Mouse (Mus musculus) liver, embryonic 15.5 days (tissue): ENCODE results near the gene Lpin1. TPM values are rescaled to one million over a fixed set of nuclear protein-coding genes. Genes with fewer than 3 reads are reported as not detected.

Experiments
- ATAC-seq: fragments of 200-750 bp; cut with Nextera tagmentation; 2 replicates; pipeline ENCODE4 v1.8.0; 2017; ENCODE audit warnings: moderate number of reproducible peaks, mild to moderate bottlenecking, moderate library complexity; ENCODE audit not compliant: insufficient read depth
- H3K27ac ChIP-seq: fragments of 300-500 bp; sonication (generic); replicated peaks from 2 replicates; pipeline ENCODE4 v1.5.1; 2015; ENCODE audit warnings: mild to moderate bottlenecking, inconsistent platforms
- H3K27me3 ChIP-seq: fragments of 300-500 bp; sonication (generic); 2 replicates; pipeline ENCODE4 v1.6.1; 2015; ENCODE audit warnings: mild to moderate bottlenecking, inconsistent platforms
- H3K36me3 ChIP-seq: fragments of 300-500 bp; sonication (generic); replicated peaks from 2 replicates; pipeline ENCODE4 v1.6.1; 2015; ENCODE audit warnings: moderate library complexity, mild to moderate bottlenecking, inconsistent platforms
- H3K4me1 ChIP-seq: fragments of 300-500 bp; sonication (generic); replicated peaks from 2 replicates; pipeline ENCODE4 v1.6.1; 2015; ENCODE audit warnings: inconsistent platforms
- H3K4me2 ChIP-seq: fragments of 300-500 bp; sonication (generic); 2 replicates; pipeline ENCODE4 v1.6.1; 2015; ENCODE audit warnings: moderate library complexity, mild to moderate bottlenecking, inconsistent platforms
- H3K4me3 ChIP-seq: fragments of 300-500 bp; sonication (generic); replicated peaks from 2 replicates; pipeline ENCODE4 v1.5.1; 2015; ENCODE audit warnings: mild to moderate bottlenecking, inconsistent platforms
- H3K9ac ChIP-seq: fragments of 300-500 bp; sonication (generic); 2 replicates; pipeline ENCODE4 v1.6.1; 2015; ENCODE audit warnings: moderate library complexity, mild to moderate bottlenecking, inconsistent platforms
- H3K9me3 ChIP-seq: fragments of 300-500 bp; sonication (generic); replicated peaks from 2 replicates; pipeline ENCODE4 v1.6.1; 2016; ENCODE audit warnings: inconsistent platforms
- WGBS: fragments of 180-500 bp; shearing (Covaris S2); methylation state at CpG from one replicate; pipeline ENCODE4 v1.1.7; 2015; ENCODE audit warnings: mixed read lengths; ENCODE audit not compliant: insufficient replicate concordance; 5-methylcytosine and 5-hydroxymethylcytosine counted together
- polyA plus RNA-seq: library from polyadenylated mRNA; unstranded; fragments of >200 nt; fragmentation: Nextera tagmentation; extraction: Ambion mirVana; gene quantifications from 2 replicates; pipeline ENCODE4 v1.2.1, GENCODE M21; 2015

Lpin1 gene
- polyA plus RNA-seq, 1 experiment from 2014 or later: 7.9 TPM

GRCm38 (mm10) chr12:16570371-16571060 is 40.2 kb downstream of the Lpin1 start:
- Histone ChIP-seq H3K27ac (no peak overlapping the region), H3K36me3 (peaks cover 67% of the 10 kb centered on the region), H3K4me2 (no peak overlapping the region), H3K27me3 (no peaks in the 10 kb centered on the region), H3K4me3 (no peak overlapping the region), H3K4me1 (0 out of 2 replicates have a peak, but pooled peaks cover 5% of the 10 kb centered on the region), H3K9ac (no peak overlapping the region), H3K9me3 (no peaks in the 10 kb centered on the region)
- WGBS: 76% methylated on average over 10 of the region's 10 CpGs
- ATAC-seq: no peak

GRCm38 (mm10) chr12:16568936-16569650 is 41.7 kb downstream of the Lpin1 start:
- Histone ChIP-seq H3K36me3 (peaks cover 75% of the 10 kb centered on the region), H3K9me3 (no peaks in the 10 kb centered on the region), H3K4me1 (0 out of 2 replicates have a peak, but pooled peaks cover 5% of the 10 kb centered on the region), H3K9ac (no peak overlapping the region), H3K27ac (no peak overlapping the region), H3K27me3 (no peaks in the 10 kb centered on the region), H3K4me3 (no peak overlapping the region), H3K4me2 (no peak overlapping the region)
- 30% methylated on average over 11 of the region's 11 CpGs for WGBS
- no peak for ATAC-seq

- Histone ChIP-seq H3K9me3 (no peaks in the 10 kb centered on the region), H3K9ac (no peak overlapping the region), H3K27ac (no peak overlapping the region), H3K27me3 (no peaks in the 10 kb centered on the region), H3K4me3 (no peak overlapping the region), H3K4me1 (0 out of 2 replicates have a peak, but pooled peaks cover 5% of the 10 kb centered on the region), H3K4me2 (no peak overlapping the region), H3K36me3 (peaks cover 74% of the 10 kb centered on the region)
- no peak for ATAC-seq
- 25% methylated on average over 4 of the region's 4 CpGs for WGBS
Measured at GRCm38 (mm10) chr12:16568496-16568895, 42.3 kb downstream of the Lpin1 start.

GRCm38 (mm10) chr12:16568090-16568489 is 42.7 kb downstream of the Lpin1 start:
- Histone ChIP-seq H3K9me3 (no peaks in the 10 kb centered on the region), H3K4me1 (0 out of 2 replicates have a peak, but pooled peaks cover 5% of the 10 kb centered on the region), H3K9ac (no peak overlapping the region), H3K36me3 (peaks cover 74% of the 10 kb centered on the region), H3K27ac (no peak overlapping the region), H3K27me3 (no peaks in the 10 kb centered on the region), H3K4me2 (no peak overlapping the region), H3K4me3 (no peak overlapping the region)
- WGBS: 81% methylated on average over 6 of the region's 6 CpGs
- ATAC-seq: no peak

DNA sequence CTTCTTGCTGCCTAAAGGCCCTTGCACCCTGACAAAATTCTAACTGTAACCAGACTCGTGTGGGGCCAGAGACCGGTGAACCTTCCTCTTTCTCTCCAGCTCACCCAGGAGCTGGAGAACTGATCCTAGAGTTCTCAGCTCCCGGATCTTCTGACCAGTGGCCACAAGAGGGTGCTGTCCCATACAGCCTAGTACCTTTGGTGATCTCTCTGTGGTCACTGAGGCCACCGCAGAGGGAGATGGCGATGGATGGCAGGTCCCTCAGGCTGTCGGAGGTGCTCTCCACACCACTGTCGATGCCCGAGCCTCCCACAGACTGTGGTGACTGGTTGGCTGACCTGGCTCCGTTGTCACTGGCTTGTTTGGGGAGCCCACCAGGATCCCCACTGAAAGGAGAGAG is 47.3 kb downstream of the Lpin1 start:
- Histone ChIP-seq H3K27ac (no peak overlapping the region), H3K27me3 (no peaks in the 10 kb centered on the region), H3K9me3 (no peaks in the 10 kb centered on the region), H3K4me1 (no peaks in the 10 kb centered on the region), H3K9ac (no peak overlapping the region), H3K36me3 (peaks cover 82% of the 10 kb centered on the region), H3K4me3 (no peak overlapping the region), H3K4me2 (no peak overlapping the region)
- 60% methylated on average over 9 of the region's 9 CpGs for WGBS
- ATAC-seq: no peak

DNA sequence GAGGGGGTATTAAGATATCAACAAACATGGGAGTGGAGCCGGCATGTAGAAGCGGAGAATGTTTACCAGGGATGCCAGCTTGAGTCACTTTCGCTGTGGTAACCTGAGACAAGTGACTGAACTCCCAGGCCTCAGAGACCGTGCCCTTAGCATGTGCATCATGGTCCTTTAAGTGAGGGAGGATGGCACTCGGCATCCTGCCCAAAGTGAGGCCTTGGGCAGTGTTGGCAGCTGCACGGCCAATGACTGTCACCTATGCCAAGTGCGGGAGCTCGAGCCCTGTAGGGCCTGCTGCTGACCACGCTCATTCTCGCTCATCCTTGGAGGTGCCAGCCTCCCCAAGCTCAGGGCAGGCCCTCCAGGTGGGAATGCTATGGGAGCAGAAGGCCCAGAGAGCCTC is 48.1 kb downstream of the Lpin1 start:
- Histone ChIP-seq H3K4me3 (no peak overlapping the region), H3K27ac (no peak overlapping the region), H3K36me3 (peaks cover 83% of the 10 kb centered on the region), H3K9ac (no peak overlapping the region), H3K9me3 (no peaks in the 10 kb centered on the region), H3K27me3 (no peaks in the 10 kb centered on the region), H3K4me2 (no peak overlapping the region), H3K4me1 (no peaks in the 10 kb centered on the region)
- 83% methylated on average over 10 of the region's 10 CpGs for whole genome bisulfite sequencing
- ATAC-seq: no peak

GRCm38 (mm10) chr12:16562181-16562580 is 48.6 kb downstream of the Lpin1 start:
- Histone ChIP-seq H3K4me1 (no peaks in the 10 kb centered on the region), H3K4me3 (no peak overlapping the region), H3K4me2 (no peak overlapping the region), H3K9ac (no peak overlapping the region), H3K9me3 (no peaks in the 10 kb centered on the region), H3K36me3 (peaks cover 84% of the 10 kb centered on the region), H3K27ac (no peak overlapping the region), H3K27me3 (no peaks in the 10 kb centered on the region)
- WGBS: 64% methylated on average over 8 of the region's 8 CpGs
- no peak for ATAC-seq

GRCm38 (mm10) chr12:16557271-16557670 is 53.5 kb downstream of the Lpin1 start:
- Histone ChIP-seq H3K27ac (no peak overlapping the region), H3K4me2 (no peak overlapping the region), H3K4me3 (no peak overlapping the region), H3K9ac (no peak overlapping the region), H3K36me3 (peaks cover 73% of the 10 kb centered on the region), H3K4me1 (no peaks in the 10 kb centered on the region), H3K27me3 (no peaks in the 10 kb centered on the region), H3K9me3 (no peaks in the 10 kb centered on the region)
- no peak for ATAC-seq
- WGBS: 58% methylated on average over 4 of the region's 4 CpGs

- ATAC-seq: no peak
- no peak overlapping the region for H3K9ac ChIP-seq
- WGBS: 73% methylated on average over 8 of the region's 8 CpGs
Measured at GRCm38 (mm10) chr12:16554171-16554570, 56.6 kb downstream of the Lpin1 start.

DNA sequence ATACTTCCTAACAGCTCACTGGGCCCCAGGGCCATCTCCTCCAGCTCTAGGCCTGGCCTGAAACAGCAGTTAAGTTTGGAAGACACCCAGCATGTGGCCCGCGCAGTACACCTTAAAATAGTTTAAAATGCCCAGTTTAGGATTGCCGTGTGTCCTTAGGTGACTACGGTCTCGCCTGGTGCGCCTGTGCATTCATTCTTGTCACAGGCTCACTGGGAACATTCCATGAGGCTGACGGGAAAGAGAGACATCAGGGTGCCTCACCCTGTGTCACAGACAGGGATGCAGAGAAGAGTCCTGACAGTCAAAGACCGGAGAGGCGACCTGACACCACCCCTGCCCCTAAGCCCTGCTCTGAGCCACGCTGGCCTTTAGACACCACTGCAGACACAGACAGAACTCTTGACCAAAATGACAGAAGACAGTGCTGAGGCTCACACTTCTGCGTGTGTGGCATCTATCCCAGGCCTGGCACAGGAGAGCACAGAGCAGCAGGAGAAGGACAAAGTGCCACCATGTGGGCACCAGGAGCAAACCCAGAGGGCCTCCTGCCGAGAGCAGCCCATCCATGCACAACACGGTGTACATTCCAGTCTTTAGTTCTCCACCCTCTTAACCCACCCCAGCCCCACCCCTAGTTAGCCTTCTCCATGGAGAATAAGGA is 58.5 kb downstream of the Lpin1 start:
- WGBS: 79% methylated on average over 13 of the region's 13 CpGs
- Histone ChIP-seq H3K4me2 (no peak overlapping the region), H3K9ac (no peak overlapping the region), H3K4me3 (no peak overlapping the region), H3K36me3 (peaks cover 70% of the 10 kb centered on the region), H3K9me3 (no peaks in the 10 kb centered on the region), H3K27ac (no peak overlapping the region), H3K4me1 (no peaks in the 10 kb centered on the region), H3K27me3 (no peaks in the 10 kb centered on the region)
- ATAC-seq: no peak

More at GRCm38 (mm10) chr12:16554171-16554570, 56.6 kb downstream of the Lpin1 start:
- H3K27me3 ChIP-seq: no peaks in the 10 kb centered on the region
- H3K4me1 ChIP-seq: no peaks in the 10 kb centered on the region
- no peak overlapping the region for H3K4me2 ChIP-seq
- peaks cover 67% of the 10 kb centered on the region for H3K36me3 ChIP-seq
- H3K9me3 ChIP-seq: no peaks in the 10 kb centered on the region
- no peak overlapping the region for H3K4me3 ChIP-seq
- no peak overlapping the region for H3K27ac ChIP-seq

- no peak overlapping the region for H3K4me3 ChIP-seq
- ATAC-seq: no peak
- H3K9me3 ChIP-seq: no peaks in the 10 kb centered on the region
- H3K9ac ChIP-seq: no peak overlapping the region
- H3K36me3 ChIP-seq: peaks cover 72% of the 10 kb centered on the region
- H3K4me2 ChIP-seq: no peak overlapping the region
- H3K27me3 ChIP-seq: no peaks in the 10 kb centered on the region
- H3K27ac ChIP-seq: no peak overlapping the region
- WGBS: 85% methylated on average over 12 of the region's 12 CpGs
- H3K4me1 ChIP-seq: no peaks in the 10 kb centered on the region
Measured at GRCm38 (mm10) chr12:16550983-16551454, 59.7 kb downstream of the Lpin1 start.
